Mouse (Mus musculus) hindbrain, embryonic 15.5 days (tissue): ENCODE measurements around the gene Gpnmb. TPM values are rescaled to one million over a fixed set of nuclear protein-coding genes. Genes with fewer than 3 reads are reported as not detected.

Source experiments
- ATAC-seq: fragments of 200-750 bp; cut with Nextera tagmentation; 2 replicates; pipeline ENCODE4 v1.8.0; 2017; ENCODE audit warnings: low read depth, moderate number of reproducible peaks, moderate TSS enrichment; ENCODE audit not compliant: low FRiP score
- H3K27ac ChIP-seq: fragments of 300-500 bp; sonication (generic); replicated peaks from 2 replicates; pipeline ENCODE4 v1.5.1; 2015; ENCODE audit warnings: mild to moderate bottlenecking, inconsistent platforms
- H3K27me3 ChIP-seq: fragments of 300-500 bp; sonication (generic); 2 replicates; pipeline ENCODE4 v1.6.1; 2015; ENCODE audit warnings: control low read depth, inconsistent platforms
- H3K36me3 ChIP-seq: fragments of 300-500 bp; sonication (generic); 2 replicates; pipeline ENCODE4 v1.6.1; 2015; ENCODE audit warnings: control low read depth, inconsistent platforms
- H3K4me1 ChIP-seq: fragments of 300-500 bp; sonication (generic); replicated peaks from 2 replicates; pipeline ENCODE4 v1.6.1; 2015; ENCODE audit warnings: control low read depth, inconsistent platforms
- H3K4me2 ChIP-seq: fragments of 300-500 bp; sonication (generic); 2 replicates; pipeline ENCODE4 v1.6.1; 2015; ENCODE audit warnings: moderate library complexity, mild to moderate bottlenecking, inconsistent platforms
- H3K4me3 ChIP-seq: fragments of 300-500 bp; sonication (generic); 2 replicates; pipeline ENCODE4 v1.5.1; 2015; ENCODE audit warnings: mild to moderate bottlenecking, inconsistent platforms
- H3K9ac ChIP-seq: fragments of 300-500 bp; sonication (generic); 2 replicates; pipeline ENCODE4 v1.6.1; 2015; ENCODE audit warnings: inconsistent platforms
- H3K9me3 ChIP-seq: fragments of 300-500 bp; sonication (generic); 2 replicates; pipeline ENCODE4 v1.6.1; 2016; ENCODE audit warnings: control low read depth, inconsistent platforms
- WGBS: fragments of 180-500 bp; shearing (Covaris S2); methylation state at CpG from one replicate; pipeline ENCODE4 v1.1.7; 2015; 5-methylcytosine and 5-hydroxymethylcytosine counted together
- polyA plus RNA-seq: library from polyadenylated mRNA; unstranded; fragments of >200 nt; fragmentation: Nextera tagmentation; extraction: Ambion mirVana; gene quantifications from 2 replicates; pipeline ENCODE4 v1.2.1, GENCODE M21; 2015

Gpnmb gene
- polyA plus RNA-seq: 0.23 and 1.4 TPM in 2 replicates

- no peaks in the 10 kb centered on the region for H3K36me3 ChIP-seq
- H3K4me1 ChIP-seq: 0 out of 2 replicates have a peak, but pooled peaks cover 4% of the 10 kb centered on the region
- H3K9ac ChIP-seq: no peak within 1 kb of the TSS
- H3K27me3 ChIP-seq: peaks cover 16% of the 10 kb centered on the region
- peak within 1 kb of the TSS; percentile 9; the same call in 1 of the 2 replicates for H3K4me2 ChIP-seq
- WGBS: 56% methylated on average over 28 of the region's 28 CpGs
- no peak within 1 kb of the TSS for H3K4me3 ChIP-seq
- no peaks in the 10 kb centered on the region for H3K9me3 ChIP-seq
- ATAC-seq: no peak
- H3K27ac ChIP-seq: no peak within 1 kb of the TSS
Measured at GRCm38 (mm10) chr6:49036275-49037267, at the start of gene Gpnmb. TSS of gene Gpnmb (plus strand) at chr6:49036546.

- no peak overlapping the region for H3K4me2 ChIP-seq
- no peak overlapping the region for H3K27ac ChIP-seq
- no peak overlapping the region for H3K4me3 ChIP-seq
- no peak overlapping the region for H3K9ac ChIP-seq
- ATAC-seq: no peak
- 98% methylated on average over 5 of the region's 5 CpGs for WGBS
- H3K9me3 ChIP-seq: no peaks in the 10 kb centered on the region
- H3K27me3 ChIP-seq: no peaks in the 10 kb centered on the region
- no peaks in the 10 kb centered on the region for H3K36me3 ChIP-seq
- H3K4me1 ChIP-seq: no peaks in the 10 kb centered on the region
Measured at GRCm38 (mm10) chr6:48989971-48990370, 46.4 kb upstream of the Gpnmb start.

- H3K4me1 ChIP-seq: no peaks in the 10 kb centered on the region
- H3K9me3 ChIP-seq: no peaks in the 10 kb centered on the region
- H3K4me3 ChIP-seq: no peak overlapping the region
- no peaks in the 10 kb centered on the region for H3K36me3 ChIP-seq
- H3K9ac ChIP-seq: no peak overlapping the region
- no peaks in the 10 kb centered on the region for H3K27me3 ChIP-seq
- H3K4me2 ChIP-seq: no peak overlapping the region
- WGBS: 84% methylated on average over 4 of the region's 4 CpGs
- ATAC-seq: no peak
- H3K27ac ChIP-seq: no peak overlapping the region
Measured at GRCm38 (mm10) chr6:48991991-48992390, 44.4 kb upstream of the Gpnmb start.

- Histone ChIP-seq H3K4me3 (no peak overlapping the region), H3K4me2 (no peak overlapping the region), H3K27me3 (no peaks in the 10 kb centered on the region), H3K4me1 (no peaks in the 10 kb centered on the region), H3K36me3 (no peaks in the 10 kb centered on the region), H3K9me3 (no peaks in the 10 kb centered on the region), H3K9ac (no peak overlapping the region), H3K27ac (no peak overlapping the region)
- ATAC-seq: no peak
- WGBS: 77% methylated on average over 6 of the region's 6 CpGs
Measured at GRCm38 (mm10) chr6:48998186-48998585, 38.2 kb upstream of the Gpnmb start.

GRCm38 (mm10) chr6:48998796-48999195 lies 37.5 kb upstream of the Gpnmb start:
- H3K9me3 ChIP-seq: no peaks in the 10 kb centered on the region
- no peak for ATAC-seq
- no peak overlapping the region for H3K4me2 ChIP-seq
- no peak overlapping the region for H3K27ac ChIP-seq
- H3K4me1 ChIP-seq: no peaks in the 10 kb centered on the region
- H3K9ac ChIP-seq: no peak overlapping the region
- no peaks in the 10 kb centered on the region for H3K36me3 ChIP-seq
- no peak overlapping the region for H3K4me3 ChIP-seq
- 92% methylated on average over 4 of the region's 4 CpGs for WGBS
- H3K27me3 ChIP-seq: no peaks in the 10 kb centered on the region

GRCm38 (mm10) chr6:49003381-49003780 lies 33.0 kb upstream of the Gpnmb start:
- Histone ChIP-seq H3K9me3 (no peaks in the 10 kb centered on the region), H3K4me3 (no peak overlapping the region), H3K9ac (no peak overlapping the region), H3K4me2 (no peak overlapping the region), H3K27ac (no peak overlapping the region), H3K36me3 (no peaks in the 10 kb centered on the region), H3K4me1 (peaks cover 3% of the 10 kb centered on the region), H3K27me3 (no peaks in the 10 kb centered on the region)
- no peak for ATAC-seq
- 50% methylated on average over 4 of the region's 4 CpGs for WGBS

- 2% methylated on average over 9 of the region's 9 CpGs for WGBS
- H3K4me1 ChIP-seq: peaks cover 7% of the 10 kb centered on the region
- peak; percentile 59; the same call in 1 of the 2 replicates for ATAC-seq
- no peaks in the 10 kb centered on the region for H3K36me3 ChIP-seq
- H3K4me2 ChIP-seq: peak overlapping the region; percentile 52
- H3K9me3 ChIP-seq: no peaks in the 10 kb centered on the region
- no peak overlapping the region for H3K9ac ChIP-seq
- H3K4me3 ChIP-seq: peak overlapping the region; percentile 22
- no peaks in the 10 kb centered on the region for H3K27me3 ChIP-seq
- no peak overlapping the region for H3K27ac ChIP-seq
Measured at GRCm38 (mm10) chr6:49007981-49008380, 28.4 kb upstream of the Gpnmb start.

- Histone ChIP-seq H3K27ac (no peak overlapping the region), H3K36me3 (no peaks in the 10 kb centered on the region), H3K4me3 (peak overlapping the region; percentile 22), H3K4me2 (peak overlapping the region; percentile 52), H3K27me3 (no peaks in the 10 kb centered on the region), H3K4me1 (peaks cover 7% of the 10 kb centered on the region), H3K9me3 (no peaks in the 10 kb centered on the region), H3K9ac (no peak overlapping the region)
- 31% methylated on average over 13 of the region's 13 CpGs for WGBS
- no peak for ATAC-seq
Measured at GRCm38 (mm10) chr6:49008420-49009160, 27.8 kb upstream of the Gpnmb start.

- Histone ChIP-seq H3K4me2 (peak overlapping the region; percentile 52), H3K4me1 (peaks cover 7% of the 10 kb centered on the region), H3K27me3 (no peaks in the 10 kb centered on the region), H3K27ac (no peak overlapping the region), H3K4me3 (no peak overlapping the region), H3K9me3 (no peaks in the 10 kb centered on the region), H3K9ac (no peak overlapping the region), H3K36me3 (no peaks in the 10 kb centered on the region)
- WGBS: 40% methylated on average over 7 of the region's 7 CpGs
- ATAC-seq: no peak
Measured at GRCm38 (mm10) chr6:49009161-49009555, 27.2 kb upstream of the Gpnmb start.

- Histone ChIP-seq H3K4me2 (no peak overlapping the region), H3K27me3 (no peaks in the 10 kb centered on the region), H3K9ac (no peak overlapping the region), H3K4me1 (peaks cover 7% of the 10 kb centered on the region), H3K4me3 (no peak overlapping the region), H3K27ac (no peak overlapping the region), H3K36me3 (no peaks in the 10 kb centered on the region), H3K9me3 (no peaks in the 10 kb centered on the region)
- WGBS: 82% methylated on average over 1 of the region's 1 CpGs
- ATAC-seq: no peak
Measured at GRCm38 (mm10) chr6:49009665-49010064, 26.7 kb upstream of the Gpnmb start.

- H3K9me3 ChIP-seq: no peaks in the 10 kb centered on the region
- H3K4me2 ChIP-seq: no peak overlapping the region
- no peak overlapping the region for H3K27ac ChIP-seq
- peaks cover 7% of the 10 kb centered on the region for H3K4me1 ChIP-seq
- no peak for ATAC-seq
- 79% methylated on average over 5 of the region's 5 CpGs for WGBS
- H3K4me3 ChIP-seq: no peak overlapping the region
- no peaks in the 10 kb centered on the region for H3K27me3 ChIP-seq
- H3K36me3 ChIP-seq: no peaks in the 10 kb centered on the region
- H3K9ac ChIP-seq: no peak overlapping the region
Measured at GRCm38 (mm10) chr6:49011191-49011590, 25.2 kb upstream of the Gpnmb start.

- Histone ChIP-seq H3K9me3 (no peaks in the 10 kb centered on the region), H3K4me3 (no peak overlapping the region), H3K9ac (no peak overlapping the region), H3K4me2 (no peak overlapping the region), H3K27me3 (no peaks in the 10 kb centered on the region), H3K4me1 (peaks cover 7% of the 10 kb centered on the region), H3K27ac (no peak overlapping the region), H3K36me3 (no peaks in the 10 kb centered on the region)
- 80% methylated on average over 4 of the region's 4 CpGs for WGBS
- no peak for ATAC-seq
Measured at GRCm38 (mm10) chr6:49013023-49013422, 23.3 kb upstream of the Gpnmb start.
